Mouse (Mus musculus): ENCODE measurements around the gene Trim54. TPM values are rescaled to one million over a fixed set of nuclear protein-coding genes. Genes with fewer than 3 reads are reported as not detected.

Trim54 gene
- total RNA-seq, 2 experiments from 2014 or later = 438 to 512 TPM

DNA sequence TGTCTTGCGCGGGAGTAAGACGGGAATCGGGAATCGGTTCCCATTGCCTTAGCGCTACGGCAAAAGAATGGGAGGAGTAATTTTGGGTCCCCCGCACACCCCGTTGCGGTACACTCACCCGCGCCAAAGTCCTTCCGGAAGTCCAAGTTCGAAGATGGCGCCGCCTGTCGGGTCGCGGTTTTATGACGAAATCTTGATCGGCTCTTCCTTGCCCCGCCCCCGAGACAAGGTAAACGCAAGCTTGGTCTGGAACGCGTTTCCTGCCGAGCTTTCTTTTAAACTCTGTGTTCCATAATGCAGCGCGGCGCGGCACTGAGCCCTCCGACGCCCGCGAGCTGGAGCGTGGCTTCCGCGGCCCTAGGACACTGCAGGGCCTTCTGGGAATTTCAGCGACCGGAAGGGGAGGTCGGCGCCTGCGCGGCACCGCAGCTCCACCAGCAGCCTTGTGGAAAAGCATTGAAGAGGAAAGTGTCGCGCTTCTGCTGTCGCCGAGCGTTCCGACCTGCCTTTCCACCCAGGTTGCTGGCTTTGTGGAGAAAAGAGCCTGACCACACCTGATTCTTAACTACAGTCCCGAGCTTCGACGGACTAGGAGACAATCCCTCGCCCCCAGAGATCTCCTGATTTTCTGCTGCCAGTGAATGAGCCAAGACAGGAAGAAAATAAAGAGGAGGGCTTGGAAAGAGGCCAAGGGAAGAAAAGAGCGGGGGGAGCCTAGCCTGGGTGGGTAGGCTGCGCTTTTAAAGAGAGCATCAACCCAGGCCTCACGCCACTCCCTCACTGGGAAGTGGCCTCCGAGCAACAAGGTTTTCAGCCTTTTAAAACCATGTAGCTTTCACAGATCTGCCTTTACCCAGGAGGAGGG is 63.5 kb downstream of the Trim54 start, which contains the start of the genes Gm29609 and Gtf3c2:
Gene Gm29609, minus strand, starts transcription at position 146 of the 865 bp plus-strand sequence.
Gene Gtf3c2, minus strand, starts transcription at position 379 of the 865 bp plus-strand sequence.
- DNase-seq (ENCODE audit: low spot score) = peak; percentile 95

DNA sequence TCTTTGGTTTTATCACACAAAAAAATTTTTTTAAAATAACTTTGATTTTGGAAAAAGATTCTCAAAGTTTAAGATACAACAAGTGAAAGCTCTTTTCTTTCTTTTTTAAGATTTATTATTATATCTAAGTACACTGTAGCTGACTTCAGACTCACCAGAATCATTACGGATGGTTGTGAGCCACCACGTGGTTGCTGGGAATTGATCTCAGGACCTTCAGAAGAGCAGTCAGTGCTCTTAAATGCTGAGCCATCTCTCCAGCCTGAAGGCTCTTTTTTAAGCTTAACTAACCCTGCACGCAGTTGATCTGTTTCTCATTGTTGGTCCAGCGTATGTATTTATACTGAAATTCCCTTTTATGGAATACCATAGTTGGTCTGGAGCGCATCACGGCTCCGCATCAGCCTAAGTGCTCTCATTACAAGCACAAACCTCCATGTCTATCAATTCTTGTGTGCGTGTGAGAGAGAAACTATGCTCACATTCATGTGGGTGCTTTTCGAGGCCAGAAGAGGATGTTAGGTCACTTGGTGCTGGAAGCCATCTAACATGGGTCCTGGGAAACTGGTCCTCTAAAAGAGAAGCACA is 64.8 kb downstream of the Trim54 start:
- no peak for DNase-seq (ENCODE audit: low spot score)

DNA sequence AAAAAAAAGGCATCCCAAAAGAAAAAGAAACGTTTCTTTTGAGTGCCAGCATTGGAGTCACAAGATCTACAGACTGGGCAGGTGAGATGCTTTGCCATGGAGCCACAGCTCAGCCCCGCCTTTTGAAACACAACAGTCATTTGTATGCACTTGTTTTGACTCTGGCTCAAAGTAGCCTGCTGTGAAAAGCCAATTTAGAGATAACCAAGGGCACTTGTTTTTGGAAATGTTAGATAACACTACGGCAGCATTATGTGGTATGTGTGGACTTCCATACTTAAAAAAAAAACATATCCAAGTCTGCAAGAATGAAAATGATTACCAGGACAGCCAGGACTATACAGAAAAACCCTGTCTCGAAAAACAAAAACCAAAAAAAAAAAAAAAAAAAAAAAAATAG is 67.2 kb downstream of the Trim54 start:
- no peak for DNase-seq (ENCODE audit: low spot score)

Other genes with a start within 250 kb of the Trim54 start
- gene Tmem214, start 248.7 kb upstream of the Trim54 start, total RNA-seq (2021) = 10 to 100 TPM; 28.8 to 29.7 TPM
- 1 to 10 TPM; 2.1 to 3.4 TPM for gene Agbl5, start 228.0 kb upstream of the Trim54 start, total RNA-seq (2021)
- gene Ost4, start 208.9 kb upstream of the Trim54 start, total RNA-seq (2021) = 100 to 1,000 TPM; 110 to 114 TPM
- 1 to 10 TPM; 2.5 to 4.4 TPM for gene Emilin1, start 203.3 kb upstream of the Trim54 start, total RNA-seq (2021)
- 10 to 100 TPM; 36.5 to 36.6 TPM for gene Khk, start 195.3 kb upstream of the Trim54 start, total RNA-seq (2021)
- 1 to 10 TPM; 3.0 to 3.9 TPM for gene Cgref1, start 171.1 kb upstream of the Trim54 start, total RNA-seq (2021)
- 10 to 100 TPM; 70.5 to 78.2 TPM for gene Preb, start 156.4 kb upstream of the Trim54 start, total RNA-seq (2021)
- under 1 TPM; 0.07 to 0.21 TPM for gene Tcf23, start 148.1 kb upstream of the Trim54 start, total RNA-seq (2021)
- gene Atraid, start 68.4 kb upstream of the Trim54 start, total RNA-seq (2021) = 10 to 100 TPM; 45.3 to 45.4 TPM
- gene Slc5a6, start 67.8 kb upstream of the Trim54 start, total RNA-seq (2021) = 1 to 10 TPM; 4.3 to 5.7 TPM
- gene Cad, start 61.9 kb upstream of the Trim54 start, total RNA-seq (2021) = 10 to 100 TPM; 21.0 to 24.9 TPM
- gene Dnajc5g, start 10.4 kb upstream of the Trim54 start, total RNA-seq (2021) = not detected
- under 1 TPM in 1 of 2 experiments, not detected in 1; 0.09 TPM for gene Slc30a3, start 8.5 kb upstream of the Trim54 start, total RNA-seq (2021)
- not detected for gene Ucn, start 22.1 kb downstream of the Trim54 start, total RNA-seq (2021)
- gene Mpv17, start 37.5 kb downstream of the Trim54 start, total RNA-seq (2021) = 10 to 100 TPM; 18.8 to 22.0 TPM
- under 1 TPM; 0.28 to 0.50 TPM for gene Gm29609, start 63.2 kb downstream of the Trim54 start, total RNA-seq (2021)
- 10 to 100 TPM; 20.7 to 20.9 TPM for gene Gtf3c2, start 63.4 kb downstream of the Trim54 start, total RNA-seq (2021)
- gene Snx17, start 76.5 kb downstream of the Trim54 start, total RNA-seq (2021) = 10 to 100 TPM; 29.1 to 30.8 TPM
- 10 to 100 TPM; 42.9 to 46.8 TPM for gene Eif2b4, start 76.7 kb downstream of the Trim54 start, total RNA-seq (2021)
- gene Zfp513, start 85.6 kb downstream of the Trim54 start, total RNA-seq (2021) = 1 to 10 TPM; 6.0 to 7.2 TPM
- gene Ppm1g, start 104.0 kb downstream of the Trim54 start, total RNA-seq (2021) = 10 to 100 TPM; 37.8 to 43.9 TPM
- 10 to 100 TPM; 50.3 to 54.9 TPM for gene Nrbp1, start 124.2 kb downstream of the Trim54 start, total RNA-seq (2021)
- not detected for gene Gm9970, start 124.5 kb downstream of the Trim54 start, total RNA-seq (2021)
- 1 to 10 TPM; 1.9 to 2.1 TPM for gene Krtcap3, start 135.0 kb downstream of the Trim54 start, total RNA-seq (2021)
- gene Ift172, start 174.4 kb downstream of the Trim54 start, total RNA-seq (2021) = 10 to 100 TPM; 26.2 to 26.9 TPM
- 1 to 10 TPM; 1.5 to 1.6 TPM for gene Fndc4, start 179.4 kb downstream of the Trim54 start, total RNA-seq (2021)
- not detected for gene Gckr, start 180.7 kb downstream of the Trim54 start, total RNA-seq (2021)